Mouse (Mus musculus): Measurements from ENCODE around the gene Spty2d1. TPM values are rescaled to one million over a fixed set of nuclear protein-coding genes. Genes with fewer than 3 reads are reported as not detected.
A peak's percentile ranks its signal among the peaks of the same experiment; 100 is the strongest.

Gene Spty2d1
- total and polyA plus RNA-seq, 3 experiments = 2.7 to 8.5 (median 6.9) TPM

DNA sequence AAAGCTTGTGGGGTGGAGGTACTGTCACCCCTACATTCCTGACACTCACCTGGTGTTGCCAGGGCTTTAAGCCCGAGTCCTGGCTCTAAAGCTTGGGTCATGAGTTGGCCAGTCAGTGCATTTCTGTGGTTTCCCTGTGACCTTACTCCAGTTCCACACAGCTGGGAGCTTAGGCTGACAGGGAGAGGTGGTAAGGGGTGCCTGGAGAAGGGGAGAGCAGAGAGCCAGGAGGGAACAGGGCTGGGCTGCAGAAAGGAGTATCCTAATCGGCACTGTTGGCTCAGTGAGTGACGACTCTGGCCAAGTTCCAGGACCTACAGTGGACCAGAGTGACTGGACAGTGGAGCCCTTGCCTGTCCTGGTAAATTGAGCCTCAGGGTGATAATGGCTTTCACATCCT is 44.1 kb upstream of the Spty2d1 start:
- intact Hi-C loops (cut with DNase I) = loop anchor here (2.0 kb wide), 1 partner anchor 29 kb away; no protein-coding TSS in a partner anchor
- H3K27me3 ChIP-seq (ENCODE audit: control insufficient read depth, insufficient read depth, low read length) = no peaks in the 10 kb centered on the region
- H3K9ac ChIP-seq (ENCODE audit: low read depth, low read length) = peak overlapping the region; percentile 1; the same call in 1 of the 2 replicates

GRCm38 (mm10) chr7:47051404-47052151 is 43.4 kb upstream of the Spty2d1 start:
- DNase-seq = peak; percentile 59 to 78
- 5% methylated on average over 2 of the region's 2 CpGs for WGBS
- intact Hi-C loops (cut with DNase I) = loop anchor here (2.0 kb wide), 2 partner anchors 29 kb away; no protein-coding TSS in a partner anchor
- H3K27me3 ChIP-seq (ENCODE audit: control insufficient read depth, insufficient read depth, low read length) = no peaks in the 10 kb centered on the region
- 0 out of 2 replicates have a peak, but pooled peaks have one; percentile 24 for TF ChIP-seq EP300 (IDR thresholded peaks at IDR 0.05; ENCODE audit: insufficient read depth, low read depth, low read length)
- no peak for TF ChIP-seq CTCF (IDR thresholded peaks at IDR 0.05)
- H3K4me3 ChIP-seq = peak overlapping the region; percentile 22
- H3K9ac ChIP-seq (ENCODE audit: low read depth, low read length) = peak overlapping the region; percentile 89; the same call in 1 of the 2 replicates
- no peaks in the 10 kb centered on the region for H3K79me2 ChIP-seq (replicated peaks; ENCODE audit: control insufficient read depth, insufficient read depth, low read length)
- peaks cover 14% of the 10 kb centered on the region for H3K4me1 ChIP-seq (ENCODE audit: control insufficient read depth, insufficient read depth, low read length)
- peak overlapping the region; percentile 99 for H3K27ac ChIP-seq
- no peaks in the 10 kb centered on the region; the same call in 1 of the 2 replicates for H3K36me3 ChIP-seq (ENCODE audit: control insufficient read depth, insufficient read depth, low read length)

More for the DNA sequence above, 44.1 kb upstream of the Spty2d1 start:
- Histone ChIP-seq H3K27ac (peak overlapping the region; percentile 99), H3K4me1 (ENCODE audit: control insufficient read depth, insufficient read depth, low read length) (peaks cover 14% of the 10 kb centered on the region), H3K36me3 (ENCODE audit: control insufficient read depth, insufficient read depth, low read length) (no peaks in the 10 kb centered on the region; the same call in 1 of the 2 replicates), H3K79me2 (replicated peaks; ENCODE audit: control insufficient read depth, insufficient read depth, low read length) (no peaks in the 10 kb centered on the region), H3K4me3 (no peak overlapping the region)
- DNase-seq = peak; percentile 67 to 73
- TF ChIP-seq EP300 (IDR thresholded peaks at IDR 0.05; ENCODE audit: insufficient read depth, low read depth, low read length) (0 out of 2 replicates have a peak, but pooled peaks have one; percentile 37), CTCF (IDR thresholded peaks at IDR 0.05) (peak; percentile 12; the same call in 1 of the 2 replicates), POLR2A (IDR thresholded peaks at IDR 0.05; ENCODE audit: insufficient read depth, low read depth, low read length) (no peak)
- 4% methylated on average over 3 of the region's 3 CpGs for WGBS

GRCm38 (mm10) chr7:47050766-47051165 is 42.6 kb upstream of the Spty2d1 start:
- WGBS = 0% methylated on average over 34 of the region's 34 CpGs

DNA sequence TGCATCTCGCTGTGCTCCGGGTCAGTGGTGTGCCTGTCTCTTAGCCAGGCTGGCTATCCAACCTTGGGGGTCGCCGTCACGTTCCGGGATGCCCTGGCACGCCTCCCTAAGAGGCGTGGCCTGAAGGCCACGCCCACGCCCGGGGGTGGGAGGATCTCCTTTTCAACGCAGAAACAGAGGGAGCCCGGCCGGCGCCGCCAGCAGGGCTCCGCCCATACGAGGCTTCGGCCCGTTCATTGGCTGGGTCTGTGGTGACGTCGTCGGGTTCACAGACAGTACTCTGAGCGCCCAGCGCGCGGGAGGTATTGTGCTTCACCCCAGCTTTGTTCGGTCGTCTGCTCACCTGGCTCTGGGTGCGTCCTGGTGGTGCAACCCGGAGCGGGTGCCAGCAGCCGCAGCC is 42.2 kb upstream of the Spty2d1 start, which contains the start of gene Tmem86a:
Gene Tmem86a (plus strand): TSS at position 236 of the 400 bp plus-strand sequence.
- no peaks in the 10 kb centered on the region for H3K79me2 ChIP-seq (replicated peaks; ENCODE audit: control insufficient read depth, insufficient read depth, low read length)
- intact Hi-C loops (cut with DNase I) = loop anchor here (2.0 kb wide), 1 partner anchor 30 kb away; no protein-coding TSS in a partner anchor
- TF ChIP-seq EP300 (IDR thresholded peaks at IDR 0.05; ENCODE audit: insufficient read depth, low read depth, low read length) (no peak), POLR2A (IDR thresholded peaks at IDR 0.05; ENCODE audit: insufficient read depth, low read depth, low read length) (peak; percentile 92)
- peak within 1 kb of the TSS; percentile 99 for H3K27ac ChIP-seq
- no peaks in the 10 kb centered on the region for H3K27me3 ChIP-seq (ENCODE audit: control insufficient read depth, insufficient read depth, low read length)
- no peaks in the 10 kb centered on the region; the same call in 1 of the 2 replicates for H3K36me3 ChIP-seq (ENCODE audit: control insufficient read depth, insufficient read depth, low read length)
- WGBS = under 1% methylated on average over 33 of the region's 33 CpGs
- peak within 1 kb of the TSS; percentile 89 for H3K9ac ChIP-seq (ENCODE audit: low read depth, low read length)
- peaks cover 14% of the 10 kb centered on the region for H3K4me1 ChIP-seq (ENCODE audit: control insufficient read depth, insufficient read depth, low read length)
- DNase-seq = peak; percentile 94 to 95
- H3K4me3 ChIP-seq = peak within 1 kb of the TSS; percentile 98

More at GRCm38 (mm10) chr7:47050766-47051165, 42.6 kb upstream of the Spty2d1 start:
- no peaks in the 10 kb centered on the region for H3K27me3 ChIP-seq (ENCODE audit: control insufficient read depth, insufficient read depth, low read length)
- peak overlapping the region; percentile 89 for H3K9ac ChIP-seq (ENCODE audit: low read depth, low read length)
- H3K4me1 ChIP-seq (ENCODE audit: control insufficient read depth, insufficient read depth, low read length) = peaks cover 14% of the 10 kb centered on the region
- no peak for DNase-seq
- TF ChIP-seq POLR2A (IDR thresholded peaks at IDR 0.05; ENCODE audit: insufficient read depth, low read depth, low read length) (no peak), EP300 (IDR thresholded peaks at IDR 0.05; ENCODE audit: insufficient read depth, low read depth, low read length) (no peak), CTCF (IDR thresholded peaks at IDR 0.05) (no peak)
- intact Hi-C loops (cut with DNase I) = loop anchor here (2.0 kb wide), 1 partner anchor 30 kb away; no protein-coding TSS in a partner anchor
- no peaks in the 10 kb centered on the region for H3K79me2 ChIP-seq (replicated peaks; ENCODE audit: control insufficient read depth, insufficient read depth, low read length)
- H3K27ac ChIP-seq = peak overlapping the region; percentile 99
- no peaks in the 10 kb centered on the region; the same call in 1 of the 2 replicates for H3K36me3 ChIP-seq (ENCODE audit: control insufficient read depth, insufficient read depth, low read length)
- H3K4me3 ChIP-seq = peak overlapping the region; percentile 98

DNA sequence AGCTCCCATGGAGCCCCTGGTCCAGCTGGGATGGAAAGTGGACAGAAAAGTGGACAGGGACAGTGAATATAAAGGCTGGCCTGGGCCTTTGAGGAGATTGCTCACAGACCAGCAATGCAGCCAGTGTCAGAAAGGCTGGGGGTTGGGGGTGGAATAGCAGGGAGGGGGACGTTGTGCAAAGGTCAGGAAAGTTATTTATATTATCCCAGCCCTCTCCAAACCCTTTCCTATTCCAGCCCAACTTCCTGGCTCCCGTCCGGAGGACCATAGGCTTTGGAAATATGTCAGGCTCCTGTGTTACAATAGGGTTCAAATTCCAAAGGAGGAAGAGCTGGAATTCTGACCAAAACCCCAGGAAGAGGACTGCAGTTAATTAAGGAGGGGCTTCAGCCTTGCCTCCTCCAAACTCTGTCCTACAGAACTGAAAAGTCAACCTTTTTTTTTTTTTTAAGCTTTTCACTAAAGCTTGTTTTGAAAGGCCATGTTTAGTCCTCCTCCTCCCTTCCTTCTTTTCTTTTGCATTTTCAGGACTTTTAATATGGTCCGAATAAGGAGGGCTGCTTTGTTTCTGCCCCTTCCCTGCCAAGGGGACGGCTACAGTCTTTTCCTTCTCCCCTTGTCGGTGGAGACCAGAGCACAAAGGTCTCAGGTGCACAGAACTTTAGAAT is 34.7 kb upstream of the Spty2d1 start:
- TF ChIP-seq POLR2A (IDR thresholded peaks at IDR 0.05; ENCODE audit: insufficient read depth, low read depth, low read length) = no peak
- TF ChIP-seq CTCF (IDR thresholded peaks at IDR 0.05) = no peak
- no peak for TF ChIP-seq EP300 (IDR thresholded peaks at IDR 0.05; ENCODE audit: insufficient read depth, low read depth, low read length)
- Histone ChIP-seq H3K27ac (peak overlapping the region; percentile 54), H3K4me3 (no peak overlapping the region), H3K4me1 (ENCODE audit: control insufficient read depth, insufficient read depth, low read length) (peaks cover 8% of the 10 kb centered on the region), H3K36me3 (ENCODE audit: control insufficient read depth, insufficient read depth, low read length) (no peaks in the 10 kb centered on the region), H3K9ac (ENCODE audit: low read depth, low read length) (no peak overlapping the region), H3K27me3 (ENCODE audit: control insufficient read depth, insufficient read depth, low read length) (no peaks in the 10 kb centered on the region), H3K79me2 (replicated peaks; ENCODE audit: control insufficient read depth, insufficient read depth, low read length) (no peaks in the 10 kb centered on the region)
- WGBS = 23% methylated on average over 6 of the region's 6 CpGs
- no peak for DNase-seq
- intact Hi-C loops (cut with DNase I) = no loop called here

Measured in heart, adult 2 months (tissue).